Mouse (Mus musculus) lung, postnatal 0 days (tissue): Measurements from ENCODE around the gene Prim2. TPM values are rescaled to one million over a fixed set of nuclear protein-coding genes. Genes with fewer than 3 reads are reported as not detected.

ENCODE experiments used
- ATAC-seq: fragments of 200-750 bp; cut with Nextera tagmentation; 2 replicates; pipeline ENCODE4 v1.8.0; 2017; ENCODE audit warnings: moderate library complexity
- DNase-seq: peaks from one replicate; pipeline ENCODE4 v3.0.0-alpha.2; 2016; ENCODE audit warnings: low spot score
- H3K27ac ChIP-seq: fragments of 300-500 bp; sonication (generic); 2 replicates; pipeline ENCODE4 v1.5.1; 2014; ENCODE audit warnings: antibody characterized with exemption, mild to moderate bottlenecking, low read length, mixed read lengths
- H3K27me3 ChIP-seq: fragments of 300-500 bp; sonication (generic); replicated peaks from 2 replicates; pipeline ENCODE4 v1.6.1; 2014; ENCODE audit warnings: low read length, mixed read lengths; ENCODE audit not compliant: insufficient read depth
- H3K36me3 ChIP-seq: fragments of 300-500 bp; sonication (generic); 2 replicates; pipeline ENCODE4 v1.6.1; 2014; ENCODE audit warnings: low read length, mixed read lengths; ENCODE audit not compliant: insufficient read depth
- H3K4me1 ChIP-seq: fragments of 300-500 bp; sonication (generic); 2 replicates; pipeline ENCODE4 v1.6.1; 2014; ENCODE audit warnings: antibody characterized with exemption, low read depth, low read length, mixed read lengths; ENCODE audit not compliant: insufficient read depth
- H3K4me2 ChIP-seq: fragments of 300-500 bp; sonication (generic); replicated peaks from 2 replicates; pipeline ENCODE4 v1.6.1; 2014; ENCODE audit warnings: low read depth, mild to moderate bottlenecking, low read length, moderate library complexity, mixed read lengths
- H3K4me3 ChIP-seq: fragments of 300-500 bp; sonication (generic); 2 replicates; pipeline ENCODE4 v1.5.1; 2014; ENCODE audit warnings: low read depth, low read length
- H3K9ac ChIP-seq: fragments of 300-500 bp; sonication (generic); replicated peaks from 2 replicates; pipeline ENCODE4 v1.6.1; 2014; ENCODE audit warnings: low read depth, mild to moderate bottlenecking
- H3K9me3 ChIP-seq: fragments of 300-500 bp; sonication (generic); 2 replicates; pipeline ENCODE4 v1.6.1; 2016; ENCODE audit warnings: low read length, mixed read lengths
- CTCF ChIP-seq: IDR thresholded peaks from 2 replicates; pipeline ENCODE4 v1.5.1; 2016; ENCODE audit warnings: antibody characterized with exemption, mild to moderate bottlenecking
- EP300 ChIP-seq: IDR thresholded peaks from 2 replicates; pipeline ENCODE4 v1.6.1; 2016; ENCODE audit warnings: antibody characterized with exemption, mild to moderate bottlenecking, control low read depth
- WGBS: fragments of 180-500 bp; shearing (Covaris S2); extraction: QIAGEN DNeasy Blood & Tissue Kit; methylation state at CpG from one replicate; pipeline ENCODE4 v1.1.7; 2014; 5-methylcytosine and 5-hydroxymethylcytosine counted together
- polyA plus RNA-seq: library from polyadenylated mRNA; unstranded; fragments of >200 nt; fragmentation: Nextera tagmentation; extraction: Ambion mirVana; gene quantifications from 2 replicates; pipeline ENCODE4 v1.2.1, GENCODE M21; 2015

Gene Prim2
- polyA plus RNA-seq, 1 experiment from 2014 or later: 7.1 TPM

DNA sequence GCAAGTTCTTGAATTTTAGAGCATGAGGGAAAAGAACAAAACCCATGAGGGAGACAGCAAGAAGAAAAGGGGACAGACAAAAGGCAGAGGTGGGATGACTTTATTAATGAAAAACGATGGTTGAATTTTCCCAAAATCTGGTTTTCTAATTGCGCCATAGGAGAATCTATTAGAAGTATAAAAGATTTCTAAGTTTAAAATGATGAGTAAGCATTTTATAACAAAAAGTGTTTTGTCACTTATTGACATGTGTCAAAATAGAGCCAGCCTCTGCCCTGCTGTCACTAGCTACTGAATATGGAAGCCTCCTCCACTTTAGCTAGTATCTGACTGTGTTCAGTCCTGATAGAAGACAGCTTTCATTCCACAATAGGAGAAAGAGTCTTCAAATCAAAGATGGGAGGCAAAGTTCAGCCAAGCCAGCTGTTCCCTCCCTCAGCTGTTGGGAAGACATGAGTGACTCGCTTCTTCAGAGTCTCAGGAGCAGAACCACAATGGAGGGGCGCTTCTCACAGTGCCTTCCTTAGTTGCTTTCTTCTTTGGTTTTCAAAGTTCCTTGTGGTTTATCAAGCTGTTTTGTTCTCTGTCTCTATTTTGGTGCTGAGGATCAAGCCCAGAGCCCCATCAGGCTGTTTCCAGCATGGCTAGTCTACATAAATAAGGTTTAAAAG is 75.7 kb downstream of the Prim2 start:
- Histone ChIP-seq H3K36me3 (no peaks in the 10 kb centered on the region), H3K4me2 (no peak overlapping the region), H3K27ac (no peak overlapping the region), H3K9ac (no peak overlapping the region), H3K9me3 (no peaks in the 10 kb centered on the region), H3K27me3 (no peaks in the 10 kb centered on the region), H3K4me3 (no peak overlapping the region), H3K4me1 (no peaks in the 10 kb centered on the region)
- no peak for ATAC-seq
- TF ChIP-seq CTCF (no peak), EP300 (no peak)
- no peak for DNase-seq
- WGBS: 94% methylated on average over 4 of the region's 4 CpGs

DNA sequence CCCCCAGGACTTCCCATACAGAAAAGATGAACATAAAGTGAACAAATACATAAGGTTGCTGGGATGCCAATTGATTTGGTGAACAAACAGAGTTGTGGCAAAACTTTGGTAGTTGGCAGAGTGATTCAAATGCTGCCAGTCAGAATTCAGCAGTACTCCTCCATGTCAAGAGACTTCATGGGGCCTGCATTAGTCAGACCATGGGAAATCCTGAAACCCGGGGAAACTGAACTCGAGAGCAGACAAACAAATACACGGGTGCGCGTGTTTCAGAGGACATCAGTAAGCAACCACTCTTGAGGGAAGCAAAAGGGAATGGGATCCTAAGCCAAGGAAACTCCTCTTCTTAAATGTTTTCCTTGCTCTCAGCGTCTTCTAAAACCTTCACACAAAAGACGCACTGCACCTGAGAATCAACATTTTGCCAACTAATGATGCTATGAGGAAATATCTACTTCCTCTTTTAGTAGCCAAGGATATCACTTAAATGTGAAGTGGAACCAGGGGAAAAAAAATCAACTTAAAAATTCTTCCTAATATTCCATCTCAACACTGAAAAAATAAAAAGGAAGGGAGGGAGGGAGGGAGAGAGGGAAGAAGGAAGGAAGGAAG is 77.5 kb downstream of the Prim2 start:
- Histone ChIP-seq H3K27ac (no peak overlapping the region), H3K36me3 (no peaks in the 10 kb centered on the region), H3K4me1 (no peaks in the 10 kb centered on the region), H3K27me3 (no peaks in the 10 kb centered on the region), H3K4me2 (no peak overlapping the region), H3K9ac (no peak overlapping the region), H3K4me3 (no peak overlapping the region), H3K9me3 (no peaks in the 10 kb centered on the region)
- DNase-seq (peak; percentile 22), ATAC-seq (no peak)
- no peak for TF ChIP-seq EP300
- TF ChIP-seq CTCF: no peak
- WGBS: 79% methylated on average over 7 of the region's 7 CpGs

DNA sequence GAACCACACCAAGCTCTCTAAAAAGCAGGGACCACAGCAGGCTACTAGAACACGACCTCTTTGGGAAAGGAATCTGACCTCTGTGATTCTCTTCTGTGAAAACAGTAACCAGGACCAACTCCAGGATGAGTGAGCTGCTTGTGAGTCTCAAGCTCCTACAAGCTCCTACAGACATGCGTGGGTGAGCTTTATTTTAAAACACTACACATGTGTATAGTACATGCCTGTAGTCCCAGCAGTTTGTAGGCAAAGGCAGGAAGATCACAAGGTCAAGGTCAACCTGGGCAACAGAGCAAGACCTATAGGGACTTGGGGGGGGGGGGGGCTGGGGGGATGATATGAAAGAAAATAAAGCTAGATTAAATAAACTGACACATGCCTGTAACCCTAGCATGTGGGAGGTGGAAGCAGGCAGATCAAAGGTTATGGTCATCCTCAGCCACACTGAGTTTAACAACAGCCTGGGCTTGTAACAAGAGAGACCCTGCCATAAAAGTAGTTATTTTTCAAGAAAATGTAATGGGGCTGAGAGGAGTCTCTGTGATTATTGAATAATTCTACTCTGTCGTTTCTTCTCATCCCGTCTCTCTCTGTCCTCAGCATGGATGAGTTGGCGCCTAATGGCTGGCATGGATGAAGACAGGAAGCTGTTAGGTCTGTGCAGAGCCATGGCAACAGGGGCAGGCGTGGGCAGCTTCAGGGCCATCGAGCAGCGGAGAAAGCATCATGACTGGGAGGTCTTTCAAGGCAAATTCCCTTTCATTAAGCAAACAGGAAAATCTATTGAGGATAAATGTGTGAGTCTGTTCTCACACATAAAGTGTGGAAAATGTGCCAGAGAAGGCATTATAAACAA is 78.8 kb downstream of the Prim2 start:
- WGBS: 80% methylated on average over 8 of the region's 8 CpGs
- Histone ChIP-seq H3K36me3 (no peaks in the 10 kb centered on the region), H3K27me3 (no peaks in the 10 kb centered on the region), H3K4me1 (no peaks in the 10 kb centered on the region), H3K9ac (no peak overlapping the region), H3K4me2 (no peak overlapping the region), H3K9me3 (no peaks in the 10 kb centered on the region), H3K27ac (no peak overlapping the region), H3K4me3 (no peak overlapping the region)
- ATAC-seq: no peak
- TF ChIP-seq EP300 (no peak), CTCF (no peak)
- no peak for DNase-seq

DNA sequence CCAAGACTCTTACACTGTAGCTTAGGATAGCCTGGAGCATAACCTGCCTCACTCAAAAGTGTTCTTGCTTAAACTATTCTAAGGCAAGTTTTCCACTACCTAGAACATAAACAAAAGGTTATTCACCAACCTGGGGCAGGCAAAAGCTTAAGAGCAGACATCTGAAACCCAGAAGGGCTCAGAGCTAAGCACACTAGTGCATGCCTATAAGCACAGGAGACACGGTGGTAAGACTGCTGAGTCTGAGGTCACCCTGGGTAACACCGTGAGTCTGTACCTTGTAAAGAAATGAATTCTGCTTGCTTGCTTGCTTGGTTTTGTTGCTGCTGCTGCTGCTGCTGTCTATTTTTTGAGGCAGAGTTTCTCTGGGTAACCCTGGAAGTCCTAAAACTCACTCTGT is 80.1 kb downstream of the Prim2 start:
- DNase-seq: no peak
- no peaks in the 10 kb centered on the region for H3K27me3 ChIP-seq
- H3K4me3 ChIP-seq: no peak overlapping the region
- H3K4me1 ChIP-seq: no peaks in the 10 kb centered on the region
- no peak for TF ChIP-seq EP300
- WGBS: 70% methylated on average over 2 of the region's 2 CpGs
- H3K27ac ChIP-seq: no peak overlapping the region
- H3K9ac ChIP-seq: no peak overlapping the region
- H3K4me2 ChIP-seq: no peak overlapping the region
- no peaks in the 10 kb centered on the region for H3K36me3 ChIP-seq
- H3K9me3 ChIP-seq: no peaks in the 10 kb centered on the region
- no peak for ATAC-seq

- Histone ChIP-seq H3K27me3 (no peaks in the 10 kb centered on the region), H3K27ac (no peak overlapping the region), H3K4me1 (no peaks in the 10 kb centered on the region), H3K9me3 (no peaks in the 10 kb centered on the region), H3K36me3 (no peaks in the 10 kb centered on the region), H3K9ac (no peak overlapping the region), H3K4me3 (no peak overlapping the region), H3K4me2 (no peak overlapping the region)
- 70% methylated on average over 6 of the region's 6 CpGs for WGBS
- DNase-seq (no peak), ATAC-seq (no peak)
- TF ChIP-seq CTCF: no peak
- TF ChIP-seq EP300: no peak
Observed at GRCm38 (mm10) chr1:33588557-33588956, 81.0 kb downstream of the Prim2 start.

GRCm38 (mm10) chr1:33584590-33584978 is 85.0 kb downstream of the Prim2 start:
- Histone ChIP-seq H3K4me2 (no peak overlapping the region), H3K27me3 (no peaks in the 10 kb centered on the region), H3K9ac (no peak overlapping the region), H3K4me3 (no peak overlapping the region), H3K36me3 (no peaks in the 10 kb centered on the region), H3K9me3 (no peaks in the 10 kb centered on the region), H3K27ac (no peak overlapping the region), H3K4me1 (no peaks in the 10 kb centered on the region)
- no peak for DNase-seq
- peak; percentile 6; the same call in 1 of the 2 replicates for ATAC-seq
- TF ChIP-seq EP300: no peak
- no peak for TF ChIP-seq CTCF
